Mouse (Mus musculus): Measurements from ENCODE around the gene Kcnn1. TPM values are rescaled to one million over a fixed set of nuclear protein-coding genes. Genes with fewer than 3 reads are reported as not detected.

Kcnn1 gene
- 2.9 and 4.3 TPM in 2 replicates for polyA plus RNA-seq (2015; fragmentation: Nextera tagmentation; extraction: Ambion mirVana)

DNA sequence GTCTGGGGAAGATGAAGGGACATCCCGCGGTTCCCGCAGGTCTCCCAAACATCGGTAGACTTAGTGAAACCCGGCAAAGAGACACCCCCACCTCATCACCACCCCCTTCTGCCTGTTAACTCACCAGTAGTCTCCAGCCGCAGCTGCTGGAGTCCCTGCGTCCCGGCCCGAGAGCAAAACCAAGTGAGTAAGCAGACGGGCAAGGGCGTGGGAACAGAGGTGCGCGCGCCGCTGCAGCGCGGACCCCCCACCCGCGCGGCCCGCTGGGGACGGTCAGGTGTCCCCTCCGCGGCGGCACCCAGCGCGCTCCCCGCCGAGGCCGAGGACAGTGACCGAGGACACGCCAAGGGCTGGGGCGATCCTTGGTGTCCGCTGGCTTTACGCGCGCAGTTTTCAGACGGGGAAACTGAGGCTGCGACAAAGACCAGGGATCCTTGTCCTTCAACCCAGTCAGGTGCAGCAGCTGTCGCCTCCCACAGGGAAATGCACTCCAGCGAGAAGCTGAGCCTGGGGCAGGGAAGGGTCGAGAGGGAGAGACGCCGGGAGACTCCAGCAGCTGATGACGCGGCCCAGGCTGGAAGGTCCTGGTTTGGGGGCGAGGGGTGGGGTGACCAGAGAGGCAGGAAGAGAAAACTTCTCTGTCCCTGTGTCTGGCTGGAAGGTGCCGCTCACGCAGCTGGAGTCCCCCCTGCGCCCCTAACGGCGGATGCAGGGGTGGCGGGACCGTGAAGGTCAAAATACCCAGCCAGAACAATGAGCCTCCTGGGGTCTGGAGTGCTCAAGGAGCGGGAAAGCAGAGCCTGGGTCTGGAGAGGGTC lies at the start of gene Kcnn1:
Gene Kcnn1 (minus strand): TSS at position 435 of the 818 bp plus-strand sequence.
- Histone ChIP-seq H3K9me3 (no peaks in the 10 kb centered on the region), H3K27me3 (peaks cover 31% of the 10 kb centered on the region), H3K36me3 (peaks cover 4% of the 10 kb centered on the region), H3K4me3 (peak within 1 kb of the TSS; percentile 51), H3K27ac (no peak within 1 kb of the TSS), H3K9ac (peak within 1 kb of the TSS; percentile 70), H3K4me2 (replicated peaks) (peak within 1 kb of the TSS; percentile 96), H3K4me1 (peaks cover 43% of the 10 kb centered on the region)
- no peak for ATAC-seq (ENCODE audit: low FRiP score, low read depth)
- WGBS = under 1% methylated on average over 55 of the region's 55 CpGs

DNA sequence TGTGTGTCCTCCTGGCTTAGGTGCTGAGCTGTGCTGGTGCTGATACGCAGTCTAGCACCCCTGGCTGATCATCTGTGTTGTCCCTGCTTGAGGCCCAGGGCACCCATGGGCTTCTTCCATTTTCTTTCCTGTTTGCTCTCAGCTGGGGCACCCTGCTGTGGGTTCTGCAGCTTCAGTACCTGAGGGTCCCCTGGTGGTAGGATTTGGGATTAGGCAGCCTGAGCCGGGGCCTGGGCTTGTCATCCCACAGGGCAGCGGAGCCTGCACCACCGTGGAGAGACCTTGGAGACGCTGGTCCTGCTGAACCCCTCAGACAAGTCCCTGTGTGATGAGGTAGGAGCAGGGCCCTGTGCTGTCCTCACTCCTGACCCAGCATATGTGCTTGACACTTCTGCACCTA lies 48.5 kb upstream of the Kcnn1 start:
- no peak overlapping the region for H3K27ac ChIP-seq
- WGBS = 79% methylated on average over 5 of the region's 5 CpGs
- H3K4me2 ChIP-seq (replicated peaks) = no peak overlapping the region
- H3K27me3 ChIP-seq = no peaks in the 10 kb centered on the region
- ATAC-seq (ENCODE audit: low FRiP score, low read depth) = no peak
- no peaks in the 10 kb centered on the region for H3K9me3 ChIP-seq
- H3K4me1 ChIP-seq = peaks cover 12% of the 10 kb centered on the region
- H3K9ac ChIP-seq = no peak overlapping the region
- H3K4me3 ChIP-seq = no peak overlapping the region
- H3K36me3 ChIP-seq = peaks cover 67% of the 10 kb centered on the region

DNA sequence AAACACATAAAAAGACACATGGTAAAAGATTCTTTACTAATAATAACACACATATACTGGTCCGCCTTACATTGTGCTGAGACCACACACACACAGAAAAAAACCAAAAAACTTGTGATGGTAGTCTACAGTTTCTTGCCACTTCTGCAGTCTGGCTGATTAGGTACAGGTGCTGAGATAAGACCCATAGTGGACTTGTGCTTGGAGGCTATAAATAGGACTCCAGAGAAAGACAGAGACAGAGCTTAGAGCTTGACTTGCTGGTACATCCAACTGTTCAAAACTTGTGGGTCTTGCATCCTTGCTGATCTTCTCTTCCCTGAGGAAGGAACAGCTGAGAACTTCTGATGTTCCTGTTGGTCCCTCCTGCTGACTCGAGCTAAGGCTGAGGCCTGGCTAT lies 44.5 kb upstream of the Kcnn1 start:
- no peak for ATAC-seq (ENCODE audit: low FRiP score, low read depth)
- WGBS = 89% methylated on average over 2 of the region's 2 CpGs
- no peak overlapping the region for H3K4me2 ChIP-seq (replicated peaks)

DNA sequence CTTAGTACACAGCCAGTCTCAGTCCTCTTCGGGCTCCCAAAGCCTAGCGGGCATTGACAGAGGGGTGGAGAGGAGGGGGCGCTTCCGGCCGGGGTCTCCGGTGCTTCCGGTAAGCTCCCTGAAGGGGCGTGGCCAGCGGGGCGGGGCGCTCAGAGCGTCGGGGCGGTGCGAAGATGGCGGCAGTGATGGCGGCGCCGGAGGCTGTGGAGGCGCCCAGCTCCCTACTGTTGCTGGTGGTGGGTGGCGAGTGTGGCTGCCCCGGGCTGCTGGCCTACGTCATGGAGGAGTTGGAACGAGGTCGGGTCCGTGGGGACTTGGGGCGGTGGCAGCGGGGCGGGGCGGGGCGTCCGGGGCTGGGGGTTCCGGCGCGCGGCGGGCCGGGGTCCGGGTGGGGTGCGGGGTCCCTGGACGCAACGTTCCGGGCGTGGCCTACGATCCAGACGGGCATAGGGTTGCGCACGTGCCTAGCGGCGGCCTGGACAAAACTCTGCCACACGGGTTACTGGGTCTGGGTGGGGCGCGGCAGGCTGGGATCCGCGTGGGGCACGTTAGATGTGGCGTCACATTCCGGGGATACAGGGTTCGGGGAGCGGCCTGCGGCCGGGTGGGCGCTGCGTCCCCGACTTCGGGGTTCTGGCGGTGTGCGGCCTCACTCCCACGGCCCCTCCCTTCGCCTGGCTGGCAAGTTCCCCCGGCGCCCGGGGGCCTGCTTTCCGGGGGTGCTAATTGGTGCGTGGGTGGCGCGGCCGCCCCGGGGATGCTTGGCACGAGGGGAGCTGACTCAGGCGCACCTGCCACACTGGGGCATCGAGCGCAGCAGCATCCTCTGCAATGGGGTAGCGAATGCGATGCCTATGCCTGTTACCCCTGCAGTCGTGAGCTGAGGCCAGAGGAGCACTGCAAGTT lies 43.0 kb upstream of the Kcnn1 start, which contains the start of gene Map1s:
Gene Map1s (plus strand): TSS at position 102 of the 906 bp plus-strand sequence.
- H3K9ac ChIP-seq = peak within 1 kb of the TSS; percentile 92
- peak; percentile 94 for ATAC-seq (ENCODE audit: low FRiP score, low read depth)
- 0 out of 2 replicates have a peak, but pooled peaks cover 6% of the 10 kb centered on the region for H3K27me3 ChIP-seq
- under 1% methylated on average over 82 of the region's 86 CpGs for WGBS
- no peaks in the 10 kb centered on the region for H3K9me3 ChIP-seq
- H3K4me2 ChIP-seq (replicated peaks) = peak within 1 kb of the TSS; percentile 93
- peak within 1 kb of the TSS; percentile 93 for H3K27ac ChIP-seq
- peaks cover 12% of the 10 kb centered on the region for H3K36me3 ChIP-seq
- H3K4me3 ChIP-seq = peak within 1 kb of the TSS; percentile 90
- H3K4me1 ChIP-seq = peaks cover 20% of the 10 kb centered on the region

More for the DNA sequence above, 44.5 kb upstream of the Kcnn1 start:
- H3K36me3 ChIP-seq = peaks cover 26% of the 10 kb centered on the region
- no peak overlapping the region for H3K27ac ChIP-seq
- 0 out of 2 replicates have a peak, but pooled peaks cover 6% of the 10 kb centered on the region for H3K27me3 ChIP-seq
- peaks cover 20% of the 10 kb centered on the region for H3K4me1 ChIP-seq
- no peaks in the 10 kb centered on the region for H3K9me3 ChIP-seq
- H3K4me3 ChIP-seq = no peak overlapping the region
- no peak overlapping the region for H3K9ac ChIP-seq

DNA sequence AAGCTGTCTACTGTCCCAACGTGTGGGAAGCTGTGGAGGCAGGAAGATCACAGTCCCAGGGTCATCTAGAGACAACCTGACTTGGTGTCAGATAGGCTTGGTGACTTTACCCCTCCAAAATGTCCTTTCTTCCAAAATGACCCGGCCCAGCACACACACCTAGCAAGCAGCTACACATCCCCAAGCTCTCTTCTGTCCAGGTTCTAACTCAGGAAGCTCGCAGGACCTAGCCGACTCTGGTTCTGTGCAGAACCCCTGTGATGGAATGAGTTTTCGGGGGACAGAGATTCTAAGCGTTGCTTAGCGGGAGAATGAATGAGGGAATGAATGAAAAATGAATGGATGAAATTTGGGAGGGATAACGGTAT lies 42.4 kb upstream of the Kcnn1 start:
- Histone ChIP-seq H3K27me3 (0 out of 2 replicates have a peak, but pooled peaks cover 6% of the 10 kb centered on the region), H3K4me2 (replicated peaks) (peak overlapping the region; percentile 93), H3K4me1 (peaks cover 20% of the 10 kb centered on the region), H3K27ac (peak overlapping the region; percentile 93; the same call in 1 of the 2 replicates), H3K9ac (peak overlapping the region; percentile 92), H3K4me3 (peak overlapping the region; percentile 90), H3K9me3 (no peaks in the 10 kb centered on the region), H3K36me3 (0 out of 2 replicates have a peak, but pooled peaks cover 6% of the 10 kb centered on the region)
- 14% methylated on average over 8 of the region's 8 CpGs for WGBS
- ATAC-seq (ENCODE audit: low FRiP score, low read depth) = peak; percentile 41

DNA sequence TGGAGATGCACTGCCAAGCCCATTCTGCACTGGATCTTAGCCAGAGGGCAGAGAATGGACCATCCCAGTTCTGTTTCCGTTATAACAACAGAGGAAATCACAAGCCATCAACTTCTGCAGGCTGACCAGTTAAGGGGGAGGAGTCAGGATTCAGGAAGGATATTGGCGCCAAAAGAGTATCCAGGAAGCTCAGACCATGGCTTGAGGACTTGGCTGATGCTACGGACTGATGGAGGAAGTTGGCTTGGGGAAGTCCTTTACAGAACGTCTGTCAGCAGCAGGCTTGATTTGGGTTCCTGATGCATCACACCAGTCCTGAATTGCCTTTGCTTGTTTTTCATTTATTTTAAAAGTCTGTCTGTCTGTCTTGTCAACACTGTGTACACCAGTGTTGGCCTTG lies 41.5 kb upstream of the Kcnn1 start:
- Histone ChIP-seq H3K4me1 (peaks cover 20% of the 10 kb centered on the region), H3K27ac (no peak overlapping the region), H3K4me3 (no peak overlapping the region), H3K27me3 (0 out of 2 replicates have a peak, but pooled peaks cover 6% of the 10 kb centered on the region), H3K9ac (no peak overlapping the region), H3K9me3 (no peaks in the 10 kb centered on the region), H3K4me2 (replicated peaks) (no peak overlapping the region), H3K36me3 (0 out of 2 replicates have a peak, but pooled peaks cover 4% of the 10 kb centered on the region)
- 65% methylated on average over 4 of the region's 4 CpGs for WGBS
- no peak for ATAC-seq (ENCODE audit: low FRiP score, low read depth)

DNA sequence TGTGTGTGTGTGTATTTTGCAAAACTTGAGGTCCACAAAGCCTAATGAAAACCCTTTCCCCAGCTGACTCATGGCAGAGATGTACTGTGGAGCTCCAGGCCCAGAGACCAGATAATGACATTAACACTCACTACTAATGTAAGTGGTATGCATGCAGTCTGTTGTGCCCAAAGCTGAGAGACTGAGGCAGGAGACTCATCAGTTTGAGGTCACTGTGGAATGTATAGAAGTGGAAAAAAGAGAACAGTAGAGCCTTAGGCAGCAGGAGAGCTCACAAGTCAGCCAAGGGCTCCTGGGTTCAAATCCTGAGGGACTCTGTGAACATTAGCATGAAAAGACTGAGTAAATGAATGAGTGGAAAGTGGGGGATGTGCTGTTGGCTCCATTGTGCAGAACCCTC lies 40.5 kb upstream of the Kcnn1 start:
- Histone ChIP-seq H3K9ac (0 out of 2 replicates have a peak overlapping the region, but pooled peaks have one; percentile 2), H3K4me3 (no peak overlapping the region), H3K36me3 (no peaks in the 10 kb centered on the region), H3K27ac (no peak overlapping the region), H3K27me3 (0 out of 2 replicates have a peak, but pooled peaks cover 6% of the 10 kb centered on the region), H3K4me1 (peaks cover 24% of the 10 kb centered on the region), H3K4me2 (replicated peaks) (no peak overlapping the region), H3K9me3 (no peaks in the 10 kb centered on the region)
- ATAC-seq (ENCODE audit: low FRiP score, low read depth) = no peak

DNA sequence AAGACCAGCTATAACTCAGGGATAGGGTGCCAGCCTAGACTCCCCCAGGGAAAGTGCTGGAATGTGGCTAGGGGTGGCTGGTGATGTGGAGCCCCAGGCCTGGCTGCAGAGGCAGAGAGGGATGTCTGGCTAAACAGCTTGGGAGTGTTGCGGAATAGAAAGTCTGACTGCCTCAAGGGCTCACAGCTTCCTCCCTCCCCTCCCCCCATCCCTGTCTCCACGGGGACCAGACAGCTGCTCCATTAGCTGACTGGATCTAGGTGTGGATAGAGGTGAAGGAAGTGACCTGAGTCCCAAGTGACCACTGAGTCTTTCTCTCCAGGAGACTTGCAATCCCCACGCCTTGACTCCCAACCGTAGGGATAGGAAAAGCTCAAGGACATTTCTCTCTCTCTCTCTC lies 40.1 kb upstream of the Kcnn1 start:
- no peak for ATAC-seq (ENCODE audit: low FRiP score, low read depth)
- H3K4me2 ChIP-seq (replicated peaks) = no peak overlapping the region
- no peaks in the 10 kb centered on the region for H3K9me3 ChIP-seq
- H3K36me3 ChIP-seq = no peaks in the 10 kb centered on the region
- H3K4me3 ChIP-seq = no peak overlapping the region
- WGBS = 54% methylated on average over 4 of the region's 4 CpGs
- H3K27ac ChIP-seq = no peak overlapping the region
- peaks cover 28% of the 10 kb centered on the region for H3K4me1 ChIP-seq
- H3K9ac ChIP-seq = peak overlapping the region; percentile 54; the same call in 1 of the 2 replicates
- 0 out of 2 replicates have a peak, but pooled peaks cover 6% of the 10 kb centered on the region for H3K27me3 ChIP-seq

DNA sequence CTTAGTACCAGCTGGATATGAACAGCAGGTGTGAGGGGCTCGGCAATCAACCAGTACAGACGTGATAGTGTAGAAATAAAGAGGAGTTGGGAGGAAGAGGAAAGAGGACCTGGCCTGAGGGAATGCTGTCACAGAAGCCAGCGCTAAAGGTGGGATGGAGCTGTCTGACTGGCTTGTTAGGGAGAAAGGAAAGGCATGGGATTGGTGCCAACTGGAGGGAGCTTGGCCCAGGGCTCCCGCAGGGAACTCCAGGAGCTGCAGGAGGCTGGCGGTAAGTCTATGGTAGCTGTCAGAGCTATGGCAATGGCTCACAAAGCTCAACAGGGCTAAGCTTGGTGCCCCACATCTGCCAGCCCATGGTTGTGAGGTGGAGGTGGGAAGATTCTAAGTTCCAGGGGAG lies 39.2 kb upstream of the Kcnn1 start:
- 36% methylated on average over 5 of the region's 5 CpGs for WGBS
- Histone ChIP-seq H3K27me3 (0 out of 2 replicates have a peak, but pooled peaks cover 6% of the 10 kb centered on the region), H3K4me3 (no peak overlapping the region), H3K36me3 (no peaks in the 10 kb centered on the region), H3K27ac (no peak overlapping the region), H3K4me2 (replicated peaks) (no peak overlapping the region), H3K9me3 (no peaks in the 10 kb centered on the region), H3K9ac (no peak overlapping the region), H3K4me1 (peaks cover 24% of the 10 kb centered on the region)
- ATAC-seq (ENCODE audit: low FRiP score, low read depth) = no peak

DNA sequence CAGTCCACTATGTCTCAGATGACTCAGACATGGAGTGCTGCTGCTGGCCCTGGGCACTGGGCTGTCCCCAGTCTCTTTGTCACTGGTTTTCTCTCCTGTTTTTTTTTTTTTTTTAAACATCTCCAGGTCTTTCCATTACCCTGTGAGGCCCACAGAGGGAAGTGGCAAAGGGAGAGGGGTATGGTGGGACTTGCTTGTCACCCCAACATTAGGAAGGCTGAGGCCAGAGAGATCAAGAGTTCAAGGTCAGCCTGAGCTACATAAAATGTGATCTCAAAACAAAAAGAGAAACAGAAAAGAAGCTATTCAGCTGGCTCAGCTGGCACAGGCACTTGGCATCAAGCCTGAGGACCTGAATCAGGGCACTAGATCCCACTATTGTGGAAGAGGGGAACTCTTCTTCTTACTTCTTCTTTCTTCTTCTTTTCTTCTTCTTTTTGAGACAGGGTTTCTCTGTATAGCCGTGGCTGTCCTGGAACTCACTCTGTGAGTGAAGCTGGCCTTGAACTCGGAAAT lies 37.9 kb upstream of the Kcnn1 start:
- Histone ChIP-seq H3K9me3 (no peaks in the 10 kb centered on the region), H3K27me3 (0 out of 2 replicates have a peak, but pooled peaks cover 6% of the 10 kb centered on the region), H3K9ac (peak overlapping the region; percentile 39; the same call in 1 of the 2 replicates), H3K27ac (no peak overlapping the region), H3K36me3 (peaks cover 5% of the 10 kb centered on the region; the same call in 1 of the 2 replicates), H3K4me2 (replicated peaks) (no peak overlapping the region), H3K4me1 (peaks cover 21% of the 10 kb centered on the region), H3K4me3 (no peak overlapping the region)
- no peak for ATAC-seq (ENCODE audit: low FRiP score, low read depth)
- WGBS = 60% methylated on average over 2 of the region's 2 CpGs

DNA sequence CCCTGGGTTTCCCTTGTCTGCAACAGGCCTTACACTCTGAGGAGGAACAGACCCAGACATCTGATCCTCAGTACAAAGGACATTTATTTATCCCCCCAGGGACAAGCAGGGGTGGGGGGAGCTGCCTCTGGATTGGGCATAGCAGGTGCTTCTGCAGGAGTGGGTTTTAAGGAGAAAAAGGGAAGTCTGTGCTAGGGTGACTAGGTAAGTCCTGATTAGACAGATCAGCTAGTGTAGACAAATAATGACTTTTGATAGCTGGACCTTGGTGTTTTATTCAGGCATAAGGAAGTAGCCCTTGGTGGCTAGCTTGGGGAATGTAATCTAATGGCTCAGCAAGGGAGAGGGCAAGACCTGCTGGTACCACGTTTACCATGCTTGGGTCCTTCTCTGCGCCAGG lies 36.2 kb upstream of the Kcnn1 start:
- no peak overlapping the region for H3K4me2 ChIP-seq (replicated peaks)
- H3K9ac ChIP-seq = peak overlapping the region; percentile 19; the same call in 1 of the 2 replicates
- 79% methylated on average over 2 of the region's 2 CpGs for WGBS
- H3K27ac ChIP-seq = no peak overlapping the region
- H3K36me3 ChIP-seq = peaks cover 22% of the 10 kb centered on the region
- peaks cover 20% of the 10 kb centered on the region for H3K4me1 ChIP-seq
- H3K4me3 ChIP-seq = no peak overlapping the region
- H3K27me3 ChIP-seq = peaks cover 16% of the 10 kb centered on the region
- ATAC-seq (ENCODE audit: low FRiP score, low read depth) = no peak
- H3K9me3 ChIP-seq = no peaks in the 10 kb centered on the region

All from limb, embryonic 13.5 days (tissue).